Mouse (Mus musculus) lung, embryonic 14.5 days (tissue): ENCODE results near the gene Mllt10. TPM values are rescaled to one million over a fixed set of nuclear protein-coding genes. Genes with fewer than 3 reads are reported as not detected.
A peak's percentile ranks its signal among the peaks of the same experiment; 100 is the strongest.

Experiments used
- ATAC-seq: fragments of 200-750 bp; cut with Nextera tagmentation; 2 replicates; pipeline ENCODE4 v1.8.0; 2017; ENCODE audit warnings: mild to moderate bottlenecking, moderate TSS enrichment, moderate library complexity; ENCODE audit not compliant: insufficient read depth
- DNase-seq: peaks from one replicate; pipeline ENCODE4 v3.0.0-alpha.2; 2015
- H3K27ac ChIP-seq: fragments of 300-500 bp; sonication (generic); 2 replicates; pipeline ENCODE4 v1.5.1; 2014; ENCODE audit warnings: low read depth, mild to moderate bottlenecking, moderate library complexity
- H3K27me3 ChIP-seq: fragments of 300-500 bp; sonication (generic); 2 replicates; pipeline ENCODE4 v1.6.1; 2014; ENCODE audit warnings: low read length, control low read depth; ENCODE audit not compliant: insufficient read depth
- H3K36me3 ChIP-seq: fragments of 300-500 bp; sonication (generic); 2 replicates; pipeline ENCODE4 v1.6.1; 2014; ENCODE audit warnings: control low read depth; ENCODE audit not compliant: insufficient read depth
- H3K4me1 ChIP-seq: fragments of 300-500 bp; sonication (generic); 2 replicates; pipeline ENCODE4 v1.6.1; 2014; ENCODE audit warnings: antibody characterized with exemption, control low read depth; ENCODE audit not compliant: insufficient read depth
- H3K4me2 ChIP-seq: fragments of 300-500 bp; sonication (generic); 2 replicates; pipeline ENCODE4 v1.6.1; 2014; ENCODE audit warnings: mild to moderate bottlenecking
- H3K4me3 ChIP-seq: fragments of 300-500 bp; sonication (generic); 2 replicates; pipeline ENCODE4 v1.5.1; 2014; ENCODE audit warnings: low read depth, low read length
- H3K9ac ChIP-seq: fragments of 300-500 bp; sonication (generic); 2 replicates; pipeline ENCODE4 v1.6.1; 2014
- H3K9me3 ChIP-seq: fragments of 300-500 bp; sonication (generic); 2 replicates; pipeline ENCODE4 v1.6.1; 2016; ENCODE audit warnings: low read depth, low read length, control low read depth
- CTCF ChIP-seq: IDR thresholded peaks from 2 replicates; pipeline ENCODE4 v1.5.1; 2016; ENCODE audit warnings: antibody characterized with exemption, low read depth
- WGBS: fragments of 180-500 bp; shearing (Covaris S2); extraction: QIAGEN DNeasy Blood & Tissue Kit; methylation state at CpG from one replicate; pipeline ENCODE4 v1.1.7; 2014; 5-methylcytosine and 5-hydroxymethylcytosine counted together
- polyA plus RNA-seq: library from polyadenylated mRNA; unstranded; fragments of >200 nt; fragmentation: Nextera tagmentation; extraction: Ambion mirVana; gene quantifications from 2 replicates; pipeline ENCODE4 v1.2.1, GENCODE M21; 2014

Gene Mllt10
- polyA plus RNA-seq, 1 experiment from 2014 or later: 46.2 TPM

DNA sequence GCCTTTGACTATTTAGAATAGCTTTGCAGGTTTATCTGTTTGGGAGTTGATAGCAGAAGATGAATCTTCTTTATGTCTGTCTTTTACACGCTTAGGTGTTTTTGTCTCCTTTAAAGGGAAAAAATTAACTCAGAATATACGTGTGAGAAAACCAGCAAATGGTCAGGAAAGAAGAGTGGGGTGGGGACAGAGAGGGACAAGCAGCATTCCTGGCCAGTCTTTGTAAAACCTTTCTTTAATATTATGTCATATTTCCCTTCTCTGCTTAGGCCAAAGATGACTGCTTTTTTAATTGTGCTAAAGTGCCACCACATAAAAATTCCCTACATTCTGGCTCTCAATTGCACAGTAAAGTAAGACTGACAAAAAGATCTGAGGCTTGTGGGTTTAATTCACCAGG lies 4.0 kb downstream of the Mllt10 start:
- TF ChIP-seq CTCF: no peak
- WGBS: 38% methylated on average over 2 of the region's 2 CpGs
- Histone ChIP-seq H3K4me3 (no peak overlapping the region), H3K4me2 (peak overlapping the region; percentile 94; the same call in 1 of the 2 replicates), H3K27me3 (no peaks in the 10 kb centered on the region), H3K9me3 (no peaks in the 10 kb centered on the region), H3K9ac (no peak overlapping the region), H3K4me1 (peaks cover 3% of the 10 kb centered on the region), H3K27ac (no peak overlapping the region), H3K36me3 (no peaks in the 10 kb centered on the region)
- ATAC-seq (no peak), DNase-seq (no peak)

- H3K4me3 ChIP-seq: no peak overlapping the region
- H3K36me3 ChIP-seq: no peaks in the 10 kb centered on the region
- no peak overlapping the region for H3K27ac ChIP-seq
- H3K4me1 ChIP-seq: peaks cover 2% of the 10 kb centered on the region
- 87% methylated on average over 1 of the region's 1 CpGs for WGBS
- no peak for TF ChIP-seq CTCF
- ATAC-seq (no peak), DNase-seq (peak; percentile 9)
- H3K9me3 ChIP-seq: no peaks in the 10 kb centered on the region
- H3K27me3 ChIP-seq: no peaks in the 10 kb centered on the region
- no peak overlapping the region for H3K4me2 ChIP-seq
- H3K9ac ChIP-seq: no peak overlapping the region
Observed at GRCm38 (mm10) chr2:18059891-18060290, 4.9 kb downstream of the Mllt10 start.

GRCm38 (mm10) chr2:18060396-18060795 lies 5.4 kb downstream of the Mllt10 start:
- DNase-seq (no peak), ATAC-seq (no peak)
- TF ChIP-seq CTCF: no peak
- Histone ChIP-seq H3K27ac (no peak overlapping the region), H3K4me1 (no peaks in the 10 kb centered on the region; the same call in 1 of the 2 replicates), H3K4me2 (no peak overlapping the region), H3K36me3 (no peaks in the 10 kb centered on the region), H3K9me3 (no peaks in the 10 kb centered on the region), H3K9ac (no peak overlapping the region), H3K27me3 (no peaks in the 10 kb centered on the region), H3K4me3 (no peak overlapping the region)
- 90% methylated on average over 1 of the region's 1 CpGs for WGBS

GRCm38 (mm10) chr2:18063763-18064251 lies 8.8 kb downstream of the Mllt10 start:
- ATAC-seq (peak; percentile 58), DNase-seq (peak; percentile 77)
- H3K27ac ChIP-seq: peak overlapping the region; percentile 100
- H3K4me1 ChIP-seq: 0 out of 2 replicates have a peak, but pooled peaks cover 7% of the 10 kb centered on the region
- H3K4me2 ChIP-seq: peak overlapping the region; percentile 93
- peak overlapping the region; percentile 98 for H3K9ac ChIP-seq
- peaks cover 15% of the 10 kb centered on the region for H3K36me3 ChIP-seq
- peak overlapping the region; percentile 87 for H3K4me3 ChIP-seq
- WGBS: under 1% methylated on average over 18 of the region's 18 CpGs
- H3K9me3 ChIP-seq: no peaks in the 10 kb centered on the region
- peak; percentile 20; the same call in 1 of the 2 replicates for TF ChIP-seq CTCF
- no peaks in the 10 kb centered on the region for H3K27me3 ChIP-seq

DNA sequence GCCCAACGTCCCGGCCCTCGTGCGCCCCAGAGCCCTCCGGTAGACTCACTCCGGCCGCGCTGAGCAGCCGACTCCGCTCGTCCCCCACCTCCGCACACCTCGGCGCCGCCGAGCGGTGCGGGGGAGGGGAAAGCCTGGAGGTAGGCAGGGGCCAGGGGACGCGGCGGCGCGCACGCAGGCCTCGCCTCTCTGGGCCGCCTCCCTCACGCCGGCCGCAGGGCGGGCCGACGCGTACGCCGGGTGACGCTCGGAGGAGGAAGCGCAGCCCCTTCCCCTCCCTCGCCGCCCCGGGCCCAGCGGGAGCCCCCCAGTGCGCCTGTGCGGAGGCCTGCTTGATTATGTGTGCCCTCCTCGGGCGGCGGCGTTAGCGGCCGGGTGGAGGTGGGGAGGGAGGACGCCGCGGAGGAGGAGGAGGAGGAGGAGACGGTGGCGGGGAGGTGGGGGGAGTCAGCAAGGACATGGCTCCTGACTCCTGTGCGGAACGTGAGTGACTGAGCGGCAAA lies 9.4 kb downstream of the Mllt10 start:
- Histone ChIP-seq H3K9ac (peak overlapping the region; percentile 98), H3K27ac (peak overlapping the region; percentile 100), H3K27me3 (no peaks in the 10 kb centered on the region), H3K4me1 (0 out of 2 replicates have a peak, but pooled peaks cover 7% of the 10 kb centered on the region), H3K36me3 (peaks cover 15% of the 10 kb centered on the region), H3K4me3 (peak overlapping the region; percentile 87), H3K9me3 (no peaks in the 10 kb centered on the region), H3K4me2 (peak overlapping the region; percentile 93)
- TF ChIP-seq CTCF: no peak
- ATAC-seq (peak; percentile 95), DNase-seq (peak; percentile 96)
- WGBS: 1% methylated on average over 48 of the region's 58 CpGs

DNA sequence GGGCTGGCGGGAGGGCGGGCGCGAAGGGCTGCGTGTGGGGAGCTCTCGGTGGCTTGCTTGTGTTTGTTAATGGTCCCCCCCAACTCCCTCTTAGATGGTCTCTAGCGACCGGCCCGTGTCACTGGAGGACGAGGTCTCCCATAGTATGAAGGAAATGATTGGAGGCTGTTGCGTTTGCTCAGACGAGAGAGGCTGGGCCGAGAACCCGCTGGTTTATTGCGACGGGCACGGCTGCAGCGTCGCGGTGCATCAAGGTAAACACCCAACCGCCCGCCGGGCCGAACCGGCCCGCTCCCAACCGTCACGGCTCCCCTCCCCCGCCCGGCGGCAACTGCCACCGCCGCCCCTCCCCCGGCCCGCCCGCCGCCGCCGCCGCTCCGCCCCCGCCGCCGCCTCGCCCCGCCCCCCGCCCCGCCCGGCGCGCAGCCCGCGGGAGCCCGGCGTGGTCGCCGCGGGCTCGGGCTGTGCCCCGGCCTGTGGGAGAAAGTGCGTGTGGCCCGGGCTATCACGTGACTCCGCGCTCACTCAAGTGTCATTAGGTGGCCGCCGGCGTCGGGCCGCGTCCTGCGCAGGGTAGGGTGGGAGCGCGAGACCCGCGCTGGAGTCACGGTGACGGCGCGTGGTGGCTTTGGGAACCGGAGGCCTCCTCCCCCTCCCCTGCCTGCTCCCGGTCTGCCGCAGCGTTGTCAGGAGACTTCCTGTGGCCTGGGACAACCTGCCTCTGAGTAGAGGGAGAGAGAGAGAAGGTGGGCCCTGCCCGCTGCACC lies 10.1 kb downstream of the Mllt10 start:
- Histone ChIP-seq H3K4me2 (peak overlapping the region; percentile 93), H3K4me3 (peak overlapping the region; percentile 87), H3K4me1 (0 out of 2 replicates have a peak, but pooled peaks cover 7% of the 10 kb centered on the region), H3K36me3 (peaks cover 15% of the 10 kb centered on the region), H3K9me3 (no peaks in the 10 kb centered on the region), H3K9ac (peak overlapping the region; percentile 98), H3K27ac (peak overlapping the region; percentile 100), H3K27me3 (no peaks in the 10 kb centered on the region)
- ATAC-seq: peak; percentile 66
- peak; percentile 82 for DNase-seq
- no peak for TF ChIP-seq CTCF
- WGBS: under 1% methylated on average over 56 of the region's 85 CpGs

DNA sequence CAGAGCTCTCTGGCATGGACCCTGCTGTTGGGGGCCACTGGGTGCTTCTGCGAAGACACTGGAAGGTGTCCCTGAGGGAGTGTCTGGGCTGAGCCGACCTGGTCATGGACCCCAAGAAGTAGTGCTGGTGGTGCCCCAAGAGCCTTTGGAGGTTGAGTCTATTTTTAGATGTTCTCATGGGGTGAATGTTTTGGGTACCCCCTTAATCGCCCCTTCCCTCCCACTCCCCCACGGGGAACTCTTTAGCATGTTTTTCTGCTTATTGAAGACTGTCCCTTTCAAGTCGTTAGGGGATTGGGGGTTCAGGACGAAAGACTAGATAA lies 10.6 kb downstream of the Mllt10 start:
- ATAC-seq: peak; percentile 47; the same call in 1 of the 2 replicates
- 7% methylated on average over 6 of the region's 6 CpGs for WGBS
- peak overlapping the region; percentile 98 for H3K9ac ChIP-seq

More for the DNA sequence above, 10.6 kb downstream of the Mllt10 start:
- H3K9me3 ChIP-seq: no peaks in the 10 kb centered on the region
- H3K4me2 ChIP-seq: peak overlapping the region; percentile 93
- peak overlapping the region; percentile 100 for H3K27ac ChIP-seq
- peaks cover 15% of the 10 kb centered on the region for H3K36me3 ChIP-seq
- no peak for TF ChIP-seq CTCF
- peak overlapping the region; percentile 87 for H3K4me3 ChIP-seq
- H3K27me3 ChIP-seq: no peaks in the 10 kb centered on the region
- 0 out of 2 replicates have a peak, but pooled peaks cover 7% of the 10 kb centered on the region for H3K4me1 ChIP-seq
- DNase-seq: no peak
